Mouse (Mus musculus) left cerebral cortex, adult 11 months (tissue): Measurements from ENCODE around the gene Pten.
"Not testable (repeated sequence)": the region's sequence is repeated elsewhere in the genome, so short reads cannot be mapped to it uniquely, and the experiment has no call there.

ENCODE experiments used
- DNase-seq: peaks from one replicate; pipeline ENCODE4 v3.0.0; 2022; ENCODE audit warnings: low spot score

Pten gene

GRCm38 (mm10) chr19:32807610-32808009, 50.3 kb downstream of the Pten start:
- no peak for DNase-seq

GRCm38 (mm10) chr19:32808690-32809089, 51.4 kb downstream of the Pten start:
- no peak for DNase-seq

GRCm38 (mm10) chr19:32809117-32809516, 51.8 kb downstream of the Pten start:
- DNase-seq, result no peak

GRCm38 (mm10) chr19:32818759-32819158, 61.5 kb downstream of the Pten start:
- no peak for DNase-seq

GRCm38 (mm10) chr19:32822959-32823358, 65.7 kb downstream of the Pten start:
- DNase-seq, result not testable (repeated sequence)

- DNase-seq, result no peak
Observed at GRCm38 (mm10) chr19:32826616-32827015, 69.3 kb downstream of the Pten start.

- DNase-seq, result no peak
Observed at GRCm38 (mm10) chr19:32829871-32830270, 72.6 kb downstream of the Pten start.

GRCm38 (mm10) chr19:32831286-32831685, 74.0 kb downstream of the Pten start:
- no peak for DNase-seq

GRCm38 (mm10) chr19:32840491-32840890, 83.2 kb downstream of the Pten start:
- DNase-seq, result no peak

GRCm38 (mm10) chr19:32844486-32844885, 87.2 kb downstream of the Pten start:
- DNase-seq, result no peak

GRCm38 (mm10) chr19:32848041-32848440, 90.7 kb downstream of the Pten start:
- DNase-seq, result no peak

GRCm38 (mm10) chr19:32852306-32852705, 95.0 kb downstream of the Pten start:
- DNase-seq, result no peak

GRCm38 (mm10) chr19:32861675-32862575, 104.6 kb downstream of the Pten start:
- no peak for DNase-seq

- DNase-seq, result no peak
Observed at GRCm38 (mm10) chr19:32866765-32867164, 109.5 kb downstream of the Pten start.

GRCm38 (mm10) chr19:32867181-32867897, 110.0 kb downstream of the Pten start:
- DNase-seq, result no peak

GRCm38 (mm10) chr19:32868560-32868959, 111.3 kb downstream of the Pten start:
- no peak for DNase-seq

GRCm38 (mm10) chr19:32869053-32869680, 111.9 kb downstream of the Pten start:
- no peak for DNase-seq

- DNase-seq, result no peak
Observed at GRCm38 (mm10) chr19:32873904-32874637, 116.8 kb downstream of the Pten start.
